Mouse (Mus musculus): Measurements from ENCODE around the gene Mgme1.

GRCm38 (mm10) chr2:144299749-144300669 is 29.5 kb downstream of the Mgme1 start:
- no peak for TF ChIP-seq CTCF (IDR thresholded peaks at IDR 0.05; ENCODE audit: low read depth)
- no peak for TF ChIP-seq EP300 (optimal IDR thresholded peaks at IDR 0.05)
